In genomic region chr6:99566921-99567320, GRCm38 (mm10) we compare ENCODE assay signal across 17 mouse cellular contexts. TPM values are rescaled to one million over a fixed set of nuclear protein-coding genes. Genes with fewer than 3 reads are reported as not detected.
DNase-seq lines count a peak whose midpoint lies in the region; ATAC-seq lines count a peak whose summit lies in the region.
"Had no signal": no experiment of that assay in that cellular context is flagged by ENCODE, and none has a peak within 500 bp of the region (broad histone marks: within the 10 kb centered on the region; RNA-seq: fewer than 3 reads in every experiment).

No protein-coding gene starts in this region.

- WGBS in hindbrain, embryonic 11.5 days, result 70% methylated on average over 8 of the region's 8 CpGs

- no peaks in the 10 kb centered on the region for H3K4me1 ChIP-seq in hindbrain, embryonic 11.5 days (replicated peaks; ENCODE audit: control insufficient read depth, insufficient read depth, low read length)
- H3K4me1 ChIP-seq: hindbrain, embryonic 15.5 days; liver, embryonic 13.5 days; megakaryocyte, embryonic 14.5 days had no signal

- no peak for ATAC-seq in hindbrain, embryonic 11.5 days (ENCODE audit: low FRiP score)
- ATAC-seq: forebrain, postnatal 0 days had no signal

- H3K9ac ChIP-seq in hindbrain, embryonic 11.5 days (ENCODE audit: low read depth, low read length), result no peak overlapping the region
- H3K9ac ChIP-seq: forebrain, postnatal 0 days; heart, embryonic 15.5 days; hindbrain, embryonic 15.5 days; liver, embryonic 13.5 days had no signal

- H3K27ac ChIP-seq in hindbrain, embryonic 11.5 days (ENCODE audit: low read depth, low read length), result no peak overlapping the region
- H3K27ac ChIP-seq: heart, embryonic 15.5 days; hindbrain, embryonic 15.5 days; liver, embryonic 13.5 days had no signal

- H3K9me3 ChIP-seq in hindbrain, embryonic 11.5 days (ENCODE audit: control insufficient read depth, low read length), result no peaks in the 10 kb centered on the region
- H3K9me3 ChIP-seq: heart, embryonic 15.5 days; hindbrain, embryonic 15.5 days; liver, embryonic 13.5 days; megakaryocyte, embryonic 14.5 days had no signal

- H3K4me2 ChIP-seq in hindbrain, embryonic 11.5 days (replicated peaks; ENCODE audit: low read depth, low read length), result no peak overlapping the region
- H3K4me2 ChIP-seq: heart, embryonic 15.5 days; hindbrain, embryonic 15.5 days; liver, embryonic 13.5 days had no signal

- peak; percentile 71 for DNase-seq in right cerebral cortex, adult 18-20 months
- DNase-seq in right cerebral cortex, postnatal 4 days, result no peak
- peak; percentile 23 to 62 for DNase-seq in left cerebral cortex, postnatal 14 days (ENCODE audit: low spot score in 2 of 2)
- peak; percentile 54 for DNase-seq in telencephalon, adult 2 months (ENCODE audit: low read depth, low spot score)
- no peak for DNase-seq in urinary bladder, postnatal 14 days (ENCODE audit: low spot score)
- DNase-seq in hindbrain, embryonic 11.5 days (ENCODE audit: low spot score), result no peak
- DNase-seq in cerebellum, adult 18-20 months, result no peak
- DNase-seq: cerebellum, adult 8-10 months; forebrain, postnatal 0 days; heart, adult 11 months; kidney, adult 11 months; kidney, postnatal 25 days; liver, embryonic 13.5 days had no signal

- no peaks in the 10 kb centered on the region for H3K36me3 ChIP-seq in hindbrain, embryonic 11.5 days (ENCODE audit: control insufficient read depth, insufficient read depth, low read length)
- H3K36me3 ChIP-seq: heart, embryonic 15.5 days; hindbrain, embryonic 15.5 days; liver, embryonic 13.5 days had no signal

- intact Hi-C loops in left cerebral cortex, postnatal 14 days (cut with DNase I), result no loop called here

- H3K27me3 ChIP-seq in hindbrain, embryonic 11.5 days (ENCODE audit: control insufficient read depth, insufficient read depth, low read length), result no peaks in the 10 kb centered on the region
- H3K27me3 ChIP-seq: heart, embryonic 15.5 days; hindbrain, embryonic 15.5 days; liver, embryonic 13.5 days had no signal

- H3K4me3 ChIP-seq in hindbrain, embryonic 11.5 days (ENCODE audit: low read depth, low read length), result no peak overlapping the region
- H3K4me3 ChIP-seq: heart, embryonic 15.5 days; hindbrain, embryonic 15.5 days; liver, embryonic 13.5 days; megakaryocyte, embryonic 14.5 days; myocyte had no signal

RNA-seq across cellular contexts. Expression of gene Foxp1, which starts 44.4 kb away (rescaled TPM):
- total RNA-seq in left cerebral cortex, postnatal 14 days (2021), result 100 to 1,000 TPM; 137 to 149 TPM
- polyA plus RNA-seq in hindbrain, embryonic 11.5 days (2014; fragmentation: Nextera tagmentation; extraction: Ambion mirVana), result 81.5 and 91.9 TPM in 2 replicates

Comparison
In these comparisons a context has a peak if more than half of its experiments do, and no peak if none do; other contexts are left out.
1. DNase-seq: peak in right cerebral cortex, adult 18-20 months (single experiment), left cerebral cortex, postnatal 14 days (2 of 2) and telencephalon, adult 2 months (single experiment); none in right cerebral cortex, postnatal 4 days (single experiment), urinary bladder, postnatal 14 days (single experiment), hindbrain, embryonic 11.5 days (single experiment) and cerebellum, adult 18-20 months (0 of 2).